Mouse (Mus musculus) cortical plate, adult 2 months (tissue): ENCODE data around the gene Nim1k. TPM values are rescaled to one million over a fixed set of nuclear protein-coding genes. Genes with fewer than 3 reads are reported as not detected.

Experiments used
- H3K27ac ChIP-seq: fragments of 200-500 bp; 2 replicates; pipeline ENCODE4 v1.5.1; 2012; ENCODE audit warnings: low read length, control low read depth, inconsistent platforms; ENCODE audit not compliant: insufficient read depth
- H3K4me1 ChIP-seq: fragments of 200-500 bp; 2 replicates; pipeline ENCODE4 v1.6.1; 2011; ENCODE audit warnings: low read length; ENCODE audit not compliant: control insufficient read depth, insufficient read depth
- H3K4me3 ChIP-seq: fragments of 200-500 bp; 2 replicates; pipeline ENCODE4 v1.5.1; 2011; ENCODE audit warnings: mild to moderate bottlenecking, low read length, control low read depth; ENCODE audit not compliant: insufficient read depth
- CTCF ChIP-seq: fragments of 200-500 bp; IDR thresholded peaks from 2 replicates; pipeline ENCODE4 v1.5.1; 2011; ENCODE audit warnings: mild to moderate bottlenecking, control low read depth, low read length; ENCODE audit not compliant: insufficient read depth; ENCODE audit errors: extremely low read depth
- POLR2A ChIP-seq: fragments of 200-500 bp; IDR thresholded peaks from 2 replicates; pipeline ENCODE4 v1.6.1; 2011; ENCODE audit warnings: mild to moderate bottlenecking, low read length, control low read depth; ENCODE audit not compliant: insufficient read depth; ENCODE audit errors: extremely low read depth
- polyA plus RNA-seq: library from polyadenylated mRNA; depleted of rRNA; stranded (reverse); fragments of >200 nt; gene quantifications from 2 replicates; pipeline ENCODE4 v1.2.3, GENCODE M21; 2012

Gene Nim1k
- polyA plus RNA-seq, 1 experiment: 7.4 TPM

GRCm38 (mm10) chr13:119729406-119729805 is 26.3 kb downstream of the Nim1k start:
- H3K4me3 ChIP-seq: no peak overlapping the region
- TF ChIP-seq CTCF (no peak), POLR2A (no peak)
- no peaks in the 10 kb centered on the region; the same call in 1 of the 2 replicates for H3K4me1 ChIP-seq
- no peak overlapping the region for H3K27ac ChIP-seq

- no peak overlapping the region for H3K27ac ChIP-seq
- TF ChIP-seq CTCF: no peak
- TF ChIP-seq POLR2A: no peak
- H3K4me3 ChIP-seq: no peak overlapping the region
- H3K4me1 ChIP-seq: no peaks in the 10 kb centered on the region; the same call in 1 of the 2 replicates
These were observed 27.9 kb downstream of the Nim1k start for GRCm38 (mm10) chr13:119727608-119728387.

- no peak overlapping the region for H3K27ac ChIP-seq
- H3K4me3 ChIP-seq: no peak overlapping the region
- no peak for TF ChIP-seq POLR2A
- TF ChIP-seq CTCF: no peak
- H3K4me1 ChIP-seq: no peaks in the 10 kb centered on the region
These were observed 31.1 kb downstream of the Nim1k start for GRCm38 (mm10) chr13:119724541-119724940.

DNA sequence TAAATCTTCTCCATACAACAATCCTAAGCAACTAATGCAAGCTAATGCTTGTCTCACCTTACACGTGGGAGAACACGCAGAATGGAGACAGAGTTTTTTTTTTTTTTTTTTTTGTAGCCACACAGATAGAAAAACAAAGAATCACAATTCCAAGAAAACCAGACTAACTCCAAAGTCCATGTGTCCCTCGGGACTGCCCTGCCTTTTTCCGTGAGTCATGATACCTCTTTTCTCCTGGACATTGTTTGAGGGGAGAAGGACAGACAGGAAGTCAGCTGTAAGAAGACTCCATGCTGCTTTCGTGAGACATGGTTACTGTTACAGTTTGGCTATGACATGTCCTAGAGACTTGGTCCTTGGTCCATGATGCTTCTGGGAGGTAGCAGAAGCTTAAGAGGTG is 32.3 kb downstream of the Nim1k start:
- no peak overlapping the region for H3K4me3 ChIP-seq
- no peaks in the 10 kb centered on the region for H3K4me1 ChIP-seq
- TF ChIP-seq POLR2A: no peak
- no peak for TF ChIP-seq CTCF
- H3K27ac ChIP-seq: no peak overlapping the region

- H3K4me3 ChIP-seq: no peak overlapping the region
- TF ChIP-seq POLR2A (no peak), CTCF (no peak)
- no peak overlapping the region for H3K27ac ChIP-seq
- no peaks in the 10 kb centered on the region for H3K4me1 ChIP-seq
These were observed 33.2 kb downstream of the Nim1k start for GRCm38 (mm10) chr13:119722447-119722846.

- TF ChIP-seq POLR2A (no peak), CTCF (no peak)
- Histone ChIP-seq H3K4me3 (no peak overlapping the region), H3K27ac (no peak overlapping the region), H3K4me1 (no peaks in the 10 kb centered on the region)
These were observed 39.6 kb downstream of the Nim1k start for GRCm38 (mm10) chr13:119716105-119716504.

DNA sequence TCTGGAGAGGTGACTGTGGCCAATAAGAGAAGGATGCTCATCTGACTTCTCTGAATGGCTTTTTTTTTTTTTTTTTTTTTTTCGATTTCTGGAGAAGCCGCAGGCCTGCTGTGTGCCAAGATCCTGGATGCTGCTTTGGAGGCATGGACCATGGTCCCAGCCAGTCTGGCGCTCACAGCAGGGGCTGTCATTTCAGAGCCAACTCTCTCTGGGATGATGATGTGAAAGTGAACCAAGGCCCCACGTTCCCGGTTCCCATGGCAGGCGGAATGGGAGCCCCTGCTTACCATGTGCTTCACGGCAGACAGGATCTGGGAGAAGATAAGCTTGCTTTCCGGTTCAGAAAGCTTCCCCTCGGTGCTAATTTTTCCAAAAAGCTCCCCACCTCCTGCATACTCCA is 41.9 kb downstream of the Nim1k start:
- TF ChIP-seq POLR2A: no peak
- no peak for TF ChIP-seq CTCF
- Histone ChIP-seq H3K4me3 (no peak overlapping the region), H3K27ac (no peak overlapping the region), H3K4me1 (peaks cover 1% of the 10 kb centered on the region; the same call in 1 of the 2 replicates)

GRCm38 (mm10) chr13:119713107-119713787 is 42.4 kb downstream of the Nim1k start:
- Histone ChIP-seq H3K4me1 (peaks cover 1% of the 10 kb centered on the region; the same call in 1 of the 2 replicates), H3K27ac (no peak overlapping the region), H3K4me3 (no peak overlapping the region)
- no peak for TF ChIP-seq CTCF
- TF ChIP-seq POLR2A: no peak

DNA sequence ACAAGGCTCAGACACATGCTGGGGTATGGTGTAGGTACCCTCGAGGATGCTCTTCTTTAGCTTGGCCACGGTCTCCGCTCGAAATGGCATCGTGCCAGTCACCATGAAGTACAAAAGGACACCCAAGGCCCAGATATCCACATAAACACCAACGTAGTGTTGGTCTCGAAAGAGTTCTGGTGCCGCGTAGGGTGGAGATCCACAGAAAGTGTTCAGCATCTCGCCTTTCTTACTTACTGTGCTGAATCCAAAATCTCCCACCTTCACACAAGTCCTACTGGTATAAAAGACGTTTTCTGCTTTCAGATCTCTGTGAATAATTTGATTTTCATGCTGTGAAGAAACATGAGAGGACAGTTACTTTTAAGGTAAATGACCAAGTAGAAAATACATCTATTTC is 43.2 kb downstream of the Nim1k start:
- Histone ChIP-seq H3K27ac (no peak overlapping the region), H3K4me3 (no peak overlapping the region), H3K4me1 (peaks cover 1% of the 10 kb centered on the region; the same call in 1 of the 2 replicates)
- TF ChIP-seq POLR2A (no peak), CTCF (no peak)

DNA sequence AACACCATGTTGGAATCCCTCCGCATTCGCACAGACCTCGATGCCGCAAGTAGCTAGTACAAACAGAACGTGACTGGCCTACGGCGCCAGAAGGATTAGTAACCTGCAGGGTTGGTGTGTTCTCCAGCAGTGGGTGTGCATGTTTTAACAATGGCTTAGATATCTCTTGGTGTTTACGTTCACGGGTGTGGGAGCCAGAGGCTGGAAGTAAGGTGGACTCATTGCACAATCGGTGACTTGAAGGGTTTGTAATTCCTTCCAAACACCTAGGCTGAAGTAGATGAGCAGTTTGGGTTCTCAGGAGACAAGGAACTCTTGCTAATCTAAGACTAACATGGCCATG is 45.4 kb downstream of the Nim1k start:
- Histone ChIP-seq H3K4me3 (no peak overlapping the region), H3K4me1 (peaks cover 1% of the 10 kb centered on the region; the same call in 1 of the 2 replicates), H3K27ac (no peak overlapping the region)
- TF ChIP-seq CTCF: no peak
- TF ChIP-seq POLR2A: no peak
